Mouse (Mus musculus) heart, adult 18-20 months (tissue): ENCODE measurements around the gene Cuta. TPM values are rescaled to one million over a fixed set of nuclear protein-coding genes. Genes with fewer than 3 reads are reported as not detected.
"Not testable (repeated sequence)": the region's sequence is repeated elsewhere in the genome, so short reads cannot be mapped to it uniquely, and the experiment has no call there.

Source experiments
- DNase-seq, 2 experiments: peaks; one replicate each; pipeline ENCODE4 v3.0.0; 2021 to 2022; ENCODE audit warnings: mixed read lengths in 1 of 2
- long read RNA-seq, 2 experiments: library from polyadenylated mRNA; stranded (forward); transcript quantifications; one replicate each; pipeline ENCODE4 v2.0.0; 2021
- total RNA-seq, 2 experiments: library from RNA; stranded (reverse); gene quantifications; 2 replicates each; pipeline ENCODE4 v1.2.3; 2021

Cuta gene
- total RNA-seq: 100 to 1,000 TPM in 1 of 2 experiments, 10 to 100 TPM in 1; 93.2 to 100 TPM
- long read RNA-seq, experiment 1, transcript Cuta-201 (7 exons, 741 nt): major isoform, 19 of 67 reads
- long read RNA-seq, experiment 1, transcript Cuta-202 (6 exons, 662 nt): minor isoform, 15 of 67 reads
- long read RNA-seq, experiment 1, partial matches to known transcripts: 20 of 67 reads
- long read RNA-seq, experiment 1, other reads (novel, unspliced or antisense): 7 of 67 reads
- long read RNA-seq, experiment 2, transcript Cuta-202 (6 exons, 662 nt): minor isoform, 10 of 35 reads
- long read RNA-seq, experiment 2, transcript Cuta-201 (7 exons, 741 nt): major isoform, 12 of 35 reads
- long read RNA-seq, experiment 2, partial matches to known transcripts: 7 of 35 reads
- long read RNA-seq, experiment 2, other reads (novel, unspliced or antisense): 5 of 35 reads

DNA sequence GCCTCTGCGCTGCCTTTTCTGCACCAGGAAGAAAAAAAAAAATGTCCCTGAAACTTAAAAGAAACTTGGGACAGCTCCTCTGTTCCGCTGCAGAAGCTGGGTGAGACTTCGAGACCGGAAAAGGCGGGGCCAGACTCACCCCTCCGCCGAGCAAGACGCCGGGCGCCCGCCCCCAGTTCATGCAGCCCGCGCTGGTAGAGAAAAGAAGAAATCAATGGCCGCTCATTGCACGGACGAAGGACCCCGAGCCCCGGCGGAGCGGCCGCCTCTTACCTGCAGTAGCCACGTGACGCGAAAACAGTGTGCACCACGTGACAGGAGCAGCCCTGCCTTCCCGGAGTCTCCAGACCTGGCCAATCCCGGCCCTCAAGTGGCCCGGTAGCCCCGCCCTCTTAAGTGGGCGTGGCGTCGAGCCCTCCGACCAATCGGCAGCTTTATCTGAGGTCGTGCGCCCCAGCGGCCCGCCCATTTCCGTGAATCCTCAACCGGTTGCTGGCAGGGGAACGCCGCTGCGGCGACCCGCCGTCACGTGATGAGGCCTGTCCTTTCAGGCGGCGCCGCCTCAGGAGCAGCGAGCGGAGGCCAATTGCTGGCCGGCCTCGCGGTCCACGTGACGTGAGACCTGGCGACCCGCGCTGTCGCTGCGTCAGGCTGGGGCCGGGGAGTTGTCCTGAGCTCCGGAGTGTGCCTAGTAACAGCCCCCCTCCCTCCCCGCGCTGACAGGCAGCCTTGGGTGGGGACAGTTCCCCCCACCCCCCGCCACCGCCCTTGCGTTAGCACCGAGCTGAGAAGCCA lies at the start of gene Cuta:
Cuta (minus strand) TSS at position 392 of the 795 bp plus-strand sequence.
- DNase-seq: peak; percentile 99 to 100

DNA sequence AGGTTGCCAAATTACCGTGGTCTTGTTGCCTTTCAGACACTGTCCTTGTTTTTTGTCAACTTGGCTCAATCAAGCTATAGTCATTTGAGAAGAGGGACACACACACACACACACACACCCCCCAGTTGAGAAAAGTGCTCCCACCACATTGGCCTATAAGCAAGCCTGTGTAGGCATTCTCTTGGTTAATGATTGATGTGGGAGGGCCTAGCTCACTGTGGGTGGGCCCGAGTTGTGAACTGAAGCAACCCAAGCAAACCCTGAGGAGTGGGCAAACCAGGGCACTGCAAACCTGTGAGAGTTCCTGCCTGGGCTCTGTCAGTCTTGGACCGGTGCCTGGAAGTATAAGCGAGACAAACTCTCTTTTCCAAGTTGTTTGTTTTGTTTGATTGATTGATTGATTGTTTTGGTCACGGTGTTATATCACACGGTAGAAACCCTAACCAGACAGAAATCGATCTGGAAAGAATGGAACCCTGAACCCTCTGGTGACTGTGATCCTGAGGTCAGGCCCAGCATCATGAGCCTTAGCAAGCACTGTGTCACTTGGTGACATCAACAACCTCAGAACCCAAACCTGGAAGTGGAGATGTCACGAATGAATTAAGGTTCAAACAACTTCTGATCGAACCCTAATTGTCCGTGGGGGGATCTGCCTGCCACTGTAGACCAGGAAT lies 46.3 kb upstream of the Cuta start:
- DNase-seq: no peak

DNA sequence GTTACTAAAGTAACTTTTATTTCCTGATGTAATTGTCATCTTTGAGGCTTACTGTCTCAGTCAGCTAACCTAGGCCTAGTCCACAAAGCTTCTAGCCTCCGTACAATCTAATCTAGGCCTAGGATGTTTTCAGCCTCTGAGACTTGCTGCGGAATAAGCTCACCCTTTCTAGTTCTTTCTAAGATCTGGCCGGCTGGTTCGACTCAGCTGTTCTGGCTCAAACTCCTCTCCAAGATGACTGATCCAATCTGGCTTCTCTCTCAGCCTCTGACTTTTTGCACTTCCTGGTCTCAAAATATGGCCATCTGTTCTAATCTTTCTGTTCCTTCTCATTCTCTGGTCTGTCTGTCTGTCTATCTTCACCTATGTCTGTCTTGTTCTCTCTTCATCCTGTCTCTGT lies 44.0 kb upstream of the Cuta start:
- DNase-seq: peak; percentile 35 to 53

DNA sequence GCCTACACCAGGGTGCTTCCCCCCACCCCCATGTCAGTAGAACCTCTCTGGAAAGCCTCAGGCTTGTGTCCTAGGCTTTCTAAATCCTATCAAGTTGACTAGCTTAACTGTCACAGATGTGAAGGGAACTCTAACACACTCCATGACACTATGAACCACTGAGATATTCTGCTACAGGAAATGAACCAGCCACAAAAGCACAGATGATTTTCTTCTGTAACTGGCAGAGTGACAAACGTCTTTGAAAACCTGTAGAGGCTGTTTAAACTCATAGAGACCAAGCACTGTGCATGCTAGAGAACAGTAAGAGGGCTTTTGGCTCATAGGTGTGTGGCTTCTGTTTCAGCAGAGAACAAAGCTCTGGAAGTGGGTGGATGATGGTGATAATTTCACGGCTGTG lies 41.7 kb upstream of the Cuta start:
- no peak for DNase-seq

DNA sequence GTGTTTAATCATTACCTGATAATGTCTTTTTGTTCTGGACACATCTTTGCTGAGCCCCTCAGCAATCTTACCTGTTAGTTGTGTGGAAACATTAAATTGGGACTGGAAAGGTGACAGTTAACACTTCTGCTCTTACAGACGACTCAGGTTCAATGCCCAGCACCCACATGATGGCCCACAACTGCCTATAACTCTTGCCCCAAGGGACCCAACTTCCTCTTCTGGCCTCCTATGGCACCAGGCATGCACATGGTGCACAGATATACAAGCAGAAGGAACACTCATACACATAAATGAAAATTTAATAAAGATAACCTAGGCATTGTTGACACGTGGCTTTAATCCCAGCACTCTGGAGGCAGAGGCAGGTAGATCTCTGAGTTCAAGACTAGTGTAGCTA lies 40.1 kb upstream of the Cuta start:
- no peak for DNase-seq

DNA sequence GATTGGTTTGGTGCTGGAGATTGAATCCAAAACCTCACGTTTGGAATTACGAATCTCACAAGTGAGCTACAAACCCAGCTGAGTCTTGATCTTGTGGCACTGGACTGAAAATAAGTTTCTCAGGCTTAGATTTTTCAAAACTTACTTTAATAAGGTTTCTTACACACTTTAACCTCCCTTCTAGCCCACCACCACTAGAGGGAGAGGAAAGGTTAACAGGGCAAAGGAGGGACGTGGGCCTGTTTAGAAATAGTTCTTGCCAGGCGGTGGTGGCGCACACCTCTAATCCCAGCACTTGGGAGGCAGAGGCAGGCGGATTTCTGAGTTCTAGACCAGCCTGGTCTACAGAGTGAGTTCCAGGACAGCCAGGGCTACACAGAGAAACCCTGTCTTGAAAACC lies 38.0 kb upstream of the Cuta start:
- not testable (repeated sequence) for DNase-seq

DNA sequence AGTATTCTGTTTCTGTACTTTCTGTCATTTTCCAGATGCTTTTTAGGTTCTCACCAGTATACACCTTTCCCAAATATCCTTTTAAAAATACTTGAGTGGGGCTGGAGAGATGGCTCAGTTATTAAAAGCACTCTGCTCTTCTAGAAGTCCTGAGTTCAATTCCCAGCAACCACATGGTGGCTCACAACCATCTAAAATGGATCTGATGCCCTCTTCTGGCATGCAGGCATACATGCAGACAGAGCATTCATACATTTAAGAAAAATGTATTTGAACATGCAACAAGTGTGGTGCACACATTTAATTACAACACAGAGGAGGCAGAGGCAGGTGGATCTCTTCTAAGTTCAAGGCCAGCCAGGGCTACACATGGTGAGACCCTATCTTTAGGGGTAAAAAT lies 36.0 kb upstream of the Cuta start:
- DNase-seq: no peak

DNA sequence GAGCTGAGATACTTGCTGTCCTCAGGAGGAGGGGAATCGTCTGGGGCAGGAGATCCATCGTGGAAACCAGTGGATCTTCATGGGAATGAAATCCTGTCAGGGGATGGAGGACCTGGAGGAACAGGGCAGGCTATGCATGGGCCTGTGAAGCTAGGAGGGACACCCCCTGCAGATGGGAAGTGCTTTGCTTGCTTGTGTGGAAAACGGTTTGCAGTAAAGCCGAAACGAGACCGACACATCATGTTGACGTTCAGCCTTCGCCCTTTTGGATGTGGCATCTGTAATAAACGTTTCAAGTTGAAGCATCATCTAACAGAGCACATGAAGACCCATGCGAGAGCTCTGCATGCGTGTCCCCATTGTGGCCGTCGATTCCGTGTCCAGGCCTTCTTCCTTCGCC lies 35.2 kb upstream of the Cuta start:
- DNase-seq: no peak

DNA sequence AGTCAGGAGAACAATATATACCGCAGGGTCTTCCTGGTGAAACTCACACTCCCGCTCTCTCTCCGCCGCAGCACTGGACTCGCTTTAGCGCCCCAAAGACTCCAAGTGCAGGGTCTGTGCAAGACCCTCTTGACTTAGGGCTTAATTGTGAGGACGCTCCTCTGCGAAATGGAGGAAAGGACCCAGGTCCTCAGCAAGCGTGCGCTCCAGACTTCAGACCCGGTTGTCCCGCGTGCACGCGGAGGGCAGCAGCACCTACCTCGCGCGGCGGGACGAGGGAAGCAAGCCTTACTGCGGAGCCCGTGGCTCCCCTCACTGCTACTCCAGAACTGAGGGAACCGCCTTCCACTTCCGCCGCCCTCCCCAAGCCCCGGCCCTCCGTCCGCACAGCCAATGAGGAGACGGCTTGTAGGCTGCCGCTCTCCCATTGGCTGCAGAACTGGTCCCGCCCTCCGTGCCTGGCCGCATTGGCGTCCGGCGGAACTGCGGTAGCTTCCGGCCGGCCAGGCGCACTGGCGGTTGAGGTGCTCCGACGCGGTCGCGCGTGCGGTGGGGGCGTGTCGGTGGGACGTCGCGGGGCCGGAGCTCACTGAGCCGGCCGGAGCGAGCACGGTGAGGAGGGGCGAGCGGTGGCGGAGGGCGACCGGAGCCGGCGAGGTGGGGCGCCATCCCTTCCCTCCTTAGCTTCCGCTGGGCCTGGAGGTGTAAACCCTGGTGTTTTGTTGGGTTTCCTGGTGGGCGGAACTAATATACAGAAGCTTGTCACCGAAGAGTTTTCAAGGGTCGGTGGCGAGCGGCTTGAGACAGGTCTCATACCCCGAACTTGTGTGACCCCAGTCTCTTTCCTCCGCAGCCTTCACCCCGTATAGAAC lies 33.6 kb upstream of the Cuta start, which contains the start of gene Zbtb9:
Zbtb9 (plus strand) TSS at position 465 of the 872 bp plus-strand sequence.
- DNase-seq: peak; percentile 95 to 98

DNA sequence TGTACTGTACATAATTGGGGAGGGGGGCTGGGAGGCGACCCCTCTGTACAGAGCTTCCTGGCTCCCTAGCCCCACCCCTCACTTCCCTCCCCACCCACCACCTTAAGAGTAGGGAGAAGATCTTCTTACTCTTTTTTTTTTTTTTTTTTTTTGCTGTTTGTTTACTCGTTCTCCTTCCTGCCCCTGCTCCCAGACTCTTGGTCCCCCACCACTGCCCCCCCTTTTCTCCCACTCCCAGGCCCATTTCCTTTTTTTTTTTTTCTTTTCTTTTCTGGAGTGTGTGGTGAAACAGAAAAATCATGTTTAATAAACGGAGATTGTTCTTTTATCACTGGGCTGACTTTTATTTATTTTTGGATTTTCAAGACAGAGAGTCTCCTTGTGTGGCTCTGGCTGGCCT lies 32.7 kb upstream of the Cuta start:
- DNase-seq: no peak

DNA sequence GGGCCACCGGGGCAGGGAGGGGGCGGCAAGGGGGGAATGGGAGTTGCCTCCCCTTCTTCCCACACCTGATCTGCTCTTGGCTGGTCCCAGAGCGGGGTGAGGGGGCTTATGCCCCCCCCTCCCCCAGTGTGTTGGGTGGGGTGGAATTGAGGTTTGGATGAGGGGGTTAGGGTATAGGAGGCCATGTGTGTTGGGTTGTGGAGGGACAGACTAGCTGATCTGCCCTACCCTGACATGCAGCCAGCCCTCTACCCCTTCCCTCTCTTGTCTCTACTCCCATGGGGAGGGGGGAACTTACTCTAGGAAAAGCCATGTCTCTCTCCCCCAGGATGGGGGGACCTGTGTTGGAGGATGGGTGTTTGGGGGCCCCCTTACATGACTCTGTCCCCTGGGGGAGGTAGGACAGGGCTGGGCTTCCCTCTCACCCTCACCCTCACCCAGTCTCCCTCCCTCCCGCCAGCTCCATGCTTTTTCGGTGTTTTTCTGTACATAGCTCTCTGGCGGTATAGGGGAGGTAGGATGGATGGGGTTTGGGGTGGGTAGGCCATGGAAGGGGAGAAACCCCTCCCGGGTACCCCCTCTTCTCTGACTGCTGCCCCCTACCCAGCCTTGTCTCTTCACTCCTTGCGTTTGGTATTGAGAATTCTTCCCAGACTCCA lies 32.0 kb upstream of the Cuta start:
- no peak for DNase-seq

DNA sequence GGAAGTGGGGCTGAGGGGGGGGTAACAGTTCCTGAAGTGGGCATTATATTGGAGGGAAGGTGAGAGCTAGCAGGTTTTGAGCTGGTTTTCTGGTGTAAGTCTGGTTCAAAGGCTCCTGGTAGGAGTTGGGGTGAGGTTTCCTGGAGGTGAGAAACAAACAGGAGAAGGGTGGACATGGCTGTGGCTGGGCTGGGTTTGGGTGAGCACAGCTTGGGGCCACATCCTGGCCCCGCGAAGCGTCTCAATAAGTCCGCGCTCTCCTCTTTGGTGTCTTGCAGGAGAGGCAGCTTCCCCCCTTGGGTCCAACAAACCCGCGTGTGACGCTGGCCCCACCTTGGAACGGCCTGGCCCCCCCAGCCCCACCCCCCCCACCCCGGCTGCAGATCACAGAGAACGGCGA lies 30.9 kb upstream of the Cuta start:
- no peak for DNase-seq

DNA sequence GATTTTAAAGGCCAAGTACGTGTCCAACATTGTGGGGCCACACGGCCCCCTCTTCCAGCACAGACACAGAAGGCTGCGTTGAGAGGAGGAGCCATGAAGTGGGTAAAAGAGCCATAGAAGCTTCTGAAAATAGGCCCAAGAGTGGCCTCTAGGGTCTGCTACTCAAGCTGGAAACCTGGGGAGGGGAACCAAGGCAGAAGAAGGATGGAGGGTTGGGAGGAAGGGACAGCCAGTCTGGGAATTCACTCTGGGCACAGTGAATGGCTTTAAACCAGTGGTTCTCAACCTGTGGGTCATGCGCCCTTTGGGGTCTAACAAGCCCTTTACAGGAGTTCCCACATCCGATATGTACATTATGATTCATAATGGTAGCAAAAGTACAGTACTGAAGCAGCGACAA lies 29.9 kb upstream of the Cuta start:
- no peak for DNase-seq

DNA sequence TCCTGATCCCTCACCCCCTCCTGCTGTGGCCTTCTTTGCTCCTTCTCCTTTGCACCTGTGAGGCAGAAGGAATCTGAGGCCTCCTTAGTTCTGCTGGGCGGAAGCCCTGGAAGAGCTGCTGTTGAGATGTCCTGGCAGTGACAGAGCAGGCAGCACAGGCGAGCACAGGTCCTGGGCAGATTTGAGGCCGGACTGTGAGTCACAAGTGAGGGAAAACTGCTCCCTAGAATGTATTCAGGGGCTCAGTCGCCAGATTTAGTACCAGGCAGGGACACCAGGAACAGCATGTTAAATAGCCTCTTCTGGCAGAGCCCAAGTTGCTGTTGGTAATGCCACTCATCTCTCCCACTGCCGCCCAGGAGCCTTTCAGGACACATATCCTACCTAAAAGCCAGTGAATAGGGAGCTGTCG lies 28.8 kb upstream of the Cuta start:
- DNase-seq: no peak

DNA sequence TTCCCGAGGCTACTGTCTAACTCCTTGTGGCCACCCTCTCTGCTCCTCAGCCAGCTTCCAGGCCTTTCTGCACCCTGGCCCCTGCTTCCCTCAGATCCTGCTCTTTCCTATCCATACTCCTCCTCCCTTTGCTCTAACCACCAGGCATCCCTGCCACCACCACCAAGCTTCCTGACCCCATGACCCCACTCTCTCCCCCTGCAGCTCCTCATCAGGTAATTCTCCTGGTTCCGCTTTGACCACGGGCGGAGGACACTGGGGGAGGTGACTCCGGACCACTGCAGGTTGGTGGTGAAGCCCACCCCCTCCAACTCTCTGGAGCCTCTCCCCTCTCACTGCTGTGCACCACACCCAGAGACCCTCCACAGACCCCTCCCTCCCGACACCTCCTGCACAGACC lies 28.1 kb upstream of the Cuta start:
- DNase-seq: no peak

DNA sequence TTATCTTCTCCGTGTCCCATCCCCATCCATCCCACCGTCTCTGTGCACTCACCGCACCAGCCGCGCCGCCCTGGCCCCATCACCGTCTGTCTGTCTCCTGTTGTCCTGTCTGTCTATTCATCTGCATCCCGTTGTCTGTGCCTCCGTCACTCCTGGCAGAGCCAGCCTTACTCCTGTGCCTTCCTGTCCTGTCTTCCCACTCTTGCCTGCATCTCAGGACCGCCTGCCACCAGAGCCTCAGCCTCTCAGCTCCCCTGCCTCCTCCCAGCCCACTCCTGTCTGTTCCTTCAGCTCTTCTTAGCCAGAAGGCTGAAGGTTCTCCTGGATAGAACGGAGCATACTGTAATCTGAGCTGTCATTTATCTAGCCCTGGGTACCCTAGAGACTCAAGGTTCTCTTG lies 27.6 kb upstream of the Cuta start:
- DNase-seq: no peak

DNA sequence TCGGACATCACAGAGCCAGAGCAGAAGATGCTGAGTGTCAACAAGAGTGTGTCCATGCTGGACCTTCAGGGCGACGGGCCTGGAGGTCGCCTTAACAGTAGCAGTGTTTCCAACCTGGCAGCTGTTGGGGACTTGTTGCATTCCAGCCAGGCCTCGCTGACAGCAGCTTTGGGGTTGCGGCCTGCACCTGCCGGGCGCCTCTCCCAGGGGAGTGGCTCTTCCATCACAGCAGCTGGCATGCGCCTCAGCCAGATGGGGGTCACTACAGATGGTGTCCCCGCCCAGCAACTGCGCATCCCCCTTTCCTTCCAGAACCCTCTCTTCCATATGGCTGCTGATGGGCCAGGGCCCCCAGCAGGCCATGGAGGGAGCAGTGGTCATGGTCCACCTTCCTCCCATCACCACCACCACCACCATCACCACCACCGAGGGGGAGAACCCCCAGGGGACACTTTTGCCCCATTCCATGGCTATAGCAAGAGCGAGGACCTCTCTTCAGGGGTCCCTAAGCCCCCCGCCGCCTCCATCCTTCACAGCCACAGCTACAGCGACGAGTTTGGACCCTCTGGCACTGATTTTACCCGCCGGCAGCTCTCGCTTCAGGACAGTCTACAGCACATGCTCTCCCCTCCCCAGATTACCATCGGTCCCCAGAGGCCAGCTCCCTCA lies 22.3 kb upstream of the Cuta start:
- no peak for DNase-seq

DNA sequence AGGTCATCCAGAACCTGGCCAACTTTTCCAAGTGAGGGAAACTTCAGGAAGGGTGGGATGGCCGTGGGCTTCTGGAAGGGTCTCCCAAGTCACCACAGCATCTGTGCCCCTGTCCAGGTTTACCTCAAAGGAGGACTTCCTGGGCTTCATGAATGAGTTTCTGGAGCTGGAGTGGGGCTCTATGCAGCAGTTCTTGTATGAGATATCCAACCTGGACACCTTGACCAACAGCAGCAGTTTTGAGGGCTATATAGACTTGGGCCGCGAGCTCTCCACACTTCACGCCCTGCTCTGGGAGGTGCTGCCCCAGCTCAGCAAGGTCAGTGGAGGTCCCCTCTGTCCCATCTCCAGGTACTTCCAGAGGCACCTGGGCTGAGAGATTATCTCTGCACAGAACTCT lies 20.4 kb upstream of the Cuta start:
- no peak for DNase-seq

DNA sequence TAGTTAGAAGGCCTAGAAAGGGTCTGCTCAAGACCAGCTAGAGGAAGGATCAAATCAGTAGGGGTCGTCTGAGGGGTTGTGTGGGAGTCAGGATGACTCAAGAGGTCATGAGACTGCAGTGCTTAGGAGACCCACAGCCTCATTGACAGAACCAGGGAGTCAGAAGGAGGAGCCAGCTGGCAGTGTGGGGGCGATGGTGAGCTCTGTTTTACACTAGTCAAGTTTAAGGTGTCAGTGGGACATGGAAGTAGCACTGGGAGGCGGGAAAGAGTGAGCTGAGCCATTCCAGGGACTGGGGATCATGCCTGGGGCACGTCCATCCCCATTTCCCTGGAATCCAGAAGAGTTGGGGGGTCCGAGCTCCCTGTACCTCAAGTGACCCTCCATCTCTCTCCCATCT lies 19.5 kb upstream of the Cuta start:
- DNase-seq: no peak

DNA sequence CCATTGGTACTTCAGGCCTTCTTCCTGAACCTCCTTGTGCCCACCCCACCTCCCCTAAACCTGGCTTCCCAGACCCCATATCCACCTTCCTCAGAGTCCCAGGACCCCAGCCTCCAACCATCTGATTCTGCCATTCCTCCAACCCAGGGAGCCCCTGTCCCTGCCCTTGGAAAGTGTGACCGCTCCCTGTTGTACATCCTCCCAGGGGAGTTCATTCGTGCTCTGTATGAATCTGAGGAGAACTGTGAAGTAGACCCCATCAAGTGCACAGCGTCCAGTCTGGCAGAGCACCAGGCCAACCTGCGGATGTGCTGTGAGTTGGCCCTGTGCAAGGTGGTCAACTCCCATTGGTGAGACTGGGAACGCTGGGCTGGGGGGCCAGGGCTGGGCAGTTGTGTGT lies 18.5 kb upstream of the Cuta start:
- no peak for DNase-seq

DNA sequence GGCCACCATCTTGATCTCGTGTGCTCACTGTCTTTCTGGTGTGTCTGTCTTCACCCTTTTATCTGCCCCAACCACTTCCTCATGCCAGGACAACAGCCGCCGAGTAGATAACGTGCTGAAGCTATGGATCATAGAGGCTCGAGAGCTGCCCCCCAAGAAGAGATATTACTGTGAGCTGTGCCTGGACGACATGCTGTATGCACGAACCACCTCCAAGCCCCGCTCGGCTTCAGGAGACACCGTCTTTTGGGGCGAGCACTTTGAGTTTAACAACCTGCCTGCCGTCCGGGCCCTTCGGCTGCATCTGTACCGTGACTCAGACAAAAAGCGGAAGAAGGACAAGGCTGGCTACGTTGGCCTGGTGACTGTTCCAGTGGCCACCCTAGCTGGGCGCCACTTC lies 17.5 kb upstream of the Cuta start:
- no peak for DNase-seq
